Mouse (Mus musculus) adrenal gland, adult 10 weeks (tissue): ENCODE measurements around the gene Crb1. TPM values are rescaled to one million over a fixed set of nuclear protein-coding genes. Genes with fewer than 3 reads are reported as not detected.

ENCODE experiments used
- polyA plus RNA-seq: library from polyadenylated mRNA; stranded (reverse); fragments of 350-450 nt; fragmentation: Illumina TruSeq; extraction: RNeasy Lipid Tissue Mini Kit (QIAGEN cat#74804); gene quantifications from one replicate; pipeline ENCODE4 v1.2.3, GENCODE M21; 2014; ENCODE audit warnings: low read depth, low replicate concordance

The Crb1 gene
- polyA plus RNA-seq, result not detected

DNA sequence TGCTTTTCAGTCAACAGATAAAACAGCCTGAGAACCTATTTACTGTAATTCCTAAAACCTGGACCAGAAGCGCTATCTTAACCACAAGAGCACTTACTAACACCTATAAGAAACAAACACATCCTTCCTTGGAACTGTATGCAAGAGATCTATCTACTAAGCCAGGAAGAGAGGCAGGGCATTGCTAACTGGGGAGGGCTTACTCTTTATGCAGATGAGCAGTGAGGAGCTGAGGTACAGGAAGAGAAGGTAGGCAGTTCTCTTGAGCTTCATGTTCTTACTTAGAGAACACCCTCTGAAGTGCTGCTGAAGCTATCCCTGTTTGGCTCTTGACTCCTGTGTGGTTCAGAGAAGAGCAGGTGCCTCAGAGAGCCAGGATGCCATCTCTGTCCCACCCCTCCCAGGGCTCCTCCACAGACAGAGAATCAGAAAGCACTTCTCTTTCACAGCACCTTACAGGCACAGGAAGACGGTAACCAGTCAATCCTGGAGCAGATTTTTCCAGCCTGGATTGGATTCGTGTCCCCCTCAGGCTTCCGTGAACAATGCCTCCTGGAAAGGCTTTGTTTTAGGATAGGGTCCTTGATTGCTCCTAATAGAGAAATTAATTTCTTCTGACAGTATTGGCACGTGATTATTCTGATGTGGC, at the start of gene Crb1:
Gene Crb1, minus strand, starts transcription at position 463 of the 649 bp plus-strand sequence.

DNA sequence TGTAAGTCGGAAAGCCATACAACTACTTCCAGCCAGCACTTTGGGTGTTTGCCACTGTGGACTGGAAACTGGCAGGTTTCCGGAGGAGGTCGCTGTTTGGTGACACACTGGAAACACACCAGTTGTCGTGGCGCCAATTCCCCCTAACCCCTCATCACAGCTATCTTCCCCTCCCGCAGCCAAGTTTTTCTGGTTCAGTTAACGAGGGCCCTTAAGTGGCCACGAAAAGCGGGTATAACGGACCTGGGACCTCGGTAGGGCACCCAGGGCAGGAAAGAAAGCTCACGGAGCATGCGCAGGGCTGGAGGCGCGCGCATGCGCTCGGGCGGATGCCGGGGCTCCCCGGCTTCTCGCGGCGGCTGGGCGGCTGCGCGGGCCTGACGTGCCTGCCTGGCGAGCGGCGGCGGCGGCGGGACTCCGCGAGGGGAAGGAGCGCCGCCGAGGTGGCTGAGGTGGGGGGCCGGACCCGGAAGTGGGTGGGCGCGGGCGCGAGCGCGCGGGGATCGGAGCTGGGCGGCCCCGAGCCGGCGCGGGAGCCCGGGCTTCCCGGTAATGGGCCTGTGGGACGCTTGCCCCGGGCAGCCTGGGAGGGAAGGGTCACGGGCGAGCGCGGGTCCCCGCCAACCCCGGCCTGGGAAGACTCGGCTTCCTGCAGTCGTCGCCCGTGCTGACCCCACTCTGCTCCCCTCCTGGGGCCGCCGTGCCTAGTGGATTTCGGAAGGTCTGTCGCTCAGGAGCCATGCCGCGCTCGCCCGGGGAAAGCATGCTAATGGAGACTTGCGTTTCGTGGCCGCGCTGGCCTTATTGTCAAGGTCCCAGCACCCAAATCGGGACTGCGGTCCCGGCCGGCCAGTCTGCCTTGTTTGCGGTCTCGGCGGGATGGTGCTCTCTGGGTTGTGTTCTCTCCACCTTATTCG, 45.2 kb upstream of the Crb1 start, which contains the start of gene Zbtb41:
Gene Zbtb41, plus strand, starts transcription at position 414 of the 917 bp plus-strand sequence.

Other genes with a start within 250 kb of the Crb1 start
- gene Zbtb41, start 45.2 kb upstream of the Crb1 start, polyA plus RNA-seq, result 69.9 TPM
- 2.4 TPM for gene Aspm, start 77.7 kb upstream of the Crb1 start, polyA plus RNA-seq
- not detected for gene F13b, start 124.6 kb upstream of the Crb1 start, polyA plus RNA-seq
- gene Cfhr1, start 183.2 kb upstream of the Crb1 start, polyA plus RNA-seq, result not detected